Mouse (Mus musculus) embryonic facial prominence, embryonic 11.5 days (tissue): ENCODE measurements around the gene Xpnpep2. TPM values are rescaled to one million over a fixed set of nuclear protein-coding genes. Genes with fewer than 3 reads are reported as not detected.

ENCODE experiments used
- ATAC-seq: fragments of 200-750 bp; cut with Nextera tagmentation; replicated peaks from 2 replicates; pipeline ENCODE4 v1.8.0; 2017; ENCODE audit warnings: low read depth; ENCODE audit not compliant: insufficient number of reproducible peaks, low FRiP score, low TSS enrichment
- DNase-seq: peaks from one replicate; pipeline ENCODE4 v3.0.0-alpha.2; 2015; ENCODE audit warnings: low spot score
- H3K27ac ChIP-seq: fragments of 300-500 bp; sonication (generic); replicated peaks from 2 replicates; pipeline ENCODE4 v1.5.1; 2014; ENCODE audit warnings: mild to moderate bottlenecking, low read depth, low read length, control low read depth
- H3K27me3 ChIP-seq: fragments of 300-500 bp; sonication (generic); 2 replicates; pipeline ENCODE4 v1.6.1; 2014; ENCODE audit warnings: mild to moderate bottlenecking, low read length, moderate library complexity, mixed read lengths; ENCODE audit not compliant: control insufficient read depth, insufficient read depth
- H3K36me3 ChIP-seq: fragments of 300-500 bp; sonication (generic); replicated peaks from 2 replicates; pipeline ENCODE4 v1.6.1; 2014; ENCODE audit warnings: low read depth, mild to moderate bottlenecking, low read length, moderate library complexity, mixed read lengths; ENCODE audit not compliant: control insufficient read depth, insufficient read depth
- H3K4me1 ChIP-seq: fragments of 300-500 bp; sonication (generic); 2 replicates; pipeline ENCODE4 v1.6.1; 2014; ENCODE audit warnings: low read length, mixed read lengths; ENCODE audit not compliant: control insufficient read depth, insufficient read depth
- H3K4me2 ChIP-seq: fragments of 300-500 bp; sonication (generic); 2 replicates; pipeline ENCODE4 v1.6.1; 2014; ENCODE audit warnings: low read depth, mild to moderate bottlenecking, control low read depth, low read length, moderate library complexity
- H3K4me3 ChIP-seq: fragments of 300-500 bp; sonication (generic); 2 replicates; pipeline ENCODE4 v1.5.1; 2014; ENCODE audit warnings: low read depth, low read length, control low read depth
- H3K9ac ChIP-seq: fragments of 300-500 bp; sonication (generic); replicated peaks from 2 replicates; pipeline ENCODE4 v1.6.1; 2014; ENCODE audit warnings: mild to moderate bottlenecking, control low read depth, low read length
- H3K9me3 ChIP-seq: fragments of 300-500 bp; sonication (generic); replicated peaks from 2 replicates; pipeline ENCODE4 v1.6.1; 2016; ENCODE audit warnings: mild to moderate bottlenecking, low read length, inconsistent platforms, mixed read lengths; ENCODE audit not compliant: control insufficient read depth
- WGBS: fragments of 180-500 bp; shearing (Covaris S2); extraction: QIAGEN DNeasy Blood & Tissue Kit; methylation state at CpG from one replicate; pipeline ENCODE4 v1.1.7; 2014; 5-methylcytosine and 5-hydroxymethylcytosine counted together
- polyA plus RNA-seq: library from polyadenylated mRNA; unstranded; fragments of >200 nt; fragmentation: Nextera tagmentation; extraction: Ambion mirVana; gene quantifications from 2 replicates; pipeline ENCODE4 v1.2.1, GENCODE M21; 2014

Gene Xpnpep2
- 2.5 and 2.7 TPM in 2 replicates for polyA plus RNA-seq

GRCm38 (mm10) chrX:48108394-48109315 lies at the start of gene Xpnpep2:
TSS of gene Xpnpep2 (plus strand) at chrX:48108725.
- H3K9ac ChIP-seq: no peak within 1 kb of the TSS
- no peaks in the 10 kb centered on the region for H3K36me3 ChIP-seq
- peak; percentile 81 for DNase-seq
- H3K4me2 ChIP-seq: no peak within 1 kb of the TSS
- peak within 1 kb of the TSS; percentile 59 for H3K27ac ChIP-seq
- no peaks in the 10 kb centered on the region for H3K9me3 ChIP-seq
- no peak within 1 kb of the TSS for H3K4me3 ChIP-seq
- WGBS: 34% methylated on average over 6 of the region's 6 CpGs
- H3K4me1 ChIP-seq: no peaks in the 10 kb centered on the region
- no peaks in the 10 kb centered on the region for H3K27me3 ChIP-seq
- ATAC-seq: peak; percentile 86

GRCm38 (mm10) chrX:48062481-48062880 lies 46.0 kb upstream of the Xpnpep2 start:
- Histone ChIP-seq H3K27ac (no peak overlapping the region), H3K36me3 (no peaks in the 10 kb centered on the region), H3K27me3 (no peaks in the 10 kb centered on the region), H3K4me2 (no peak overlapping the region), H3K9me3 (no peaks in the 10 kb centered on the region), H3K4me1 (no peaks in the 10 kb centered on the region), H3K4me3 (no peak overlapping the region), H3K9ac (no peak overlapping the region)
- DNase-seq: no peak
- WGBS: 57% methylated on average over 4 of the region's 4 CpGs
- no peak for ATAC-seq

GRCm38 (mm10) chrX:48064166-48064853 lies 44.2 kb upstream of the Xpnpep2 start:
- 25% methylated on average over 5 of the region's 5 CpGs for WGBS
- no peaks in the 10 kb centered on the region for H3K36me3 ChIP-seq
- no peaks in the 10 kb centered on the region for H3K27me3 ChIP-seq
- no peaks in the 10 kb centered on the region for H3K4me1 ChIP-seq
- ATAC-seq: no peak
- H3K27ac ChIP-seq: no peak overlapping the region
- no peak overlapping the region for H3K4me2 ChIP-seq
- no peak overlapping the region for H3K4me3 ChIP-seq
- H3K9me3 ChIP-seq: no peaks in the 10 kb centered on the region
- H3K9ac ChIP-seq: no peak overlapping the region
- DNase-seq: no peak

GRCm38 (mm10) chrX:48066891-48067290 lies 41.6 kb upstream of the Xpnpep2 start:
- H3K9ac ChIP-seq: no peak overlapping the region
- no peak overlapping the region for H3K27ac ChIP-seq
- DNase-seq (no peak), ATAC-seq (no peak)
- H3K4me2 ChIP-seq: no peak overlapping the region
- 68% methylated on average over 3 of the region's 3 CpGs for WGBS
- H3K4me3 ChIP-seq: no peak overlapping the region
- no peaks in the 10 kb centered on the region for H3K4me1 ChIP-seq
- H3K36me3 ChIP-seq: no peaks in the 10 kb centered on the region
- H3K9me3 ChIP-seq: no peaks in the 10 kb centered on the region
- no peaks in the 10 kb centered on the region for H3K27me3 ChIP-seq

GRCm38 (mm10) chrX:48071961-48072360 lies 36.6 kb upstream of the Xpnpep2 start:
- no peaks in the 10 kb centered on the region for H3K4me1 ChIP-seq
- H3K9me3 ChIP-seq: no peaks in the 10 kb centered on the region
- no peaks in the 10 kb centered on the region for H3K36me3 ChIP-seq
- ATAC-seq (no peak), DNase-seq (no peak)
- no peak overlapping the region for H3K27ac ChIP-seq
- no peak overlapping the region for H3K4me2 ChIP-seq
- no peaks in the 10 kb centered on the region for H3K27me3 ChIP-seq
- WGBS: 26% methylated on average over 3 of the region's 3 CpGs
- H3K9ac ChIP-seq: no peak overlapping the region
- no peak overlapping the region for H3K4me3 ChIP-seq

- no peak overlapping the region for H3K27ac ChIP-seq
- H3K9ac ChIP-seq: no peak overlapping the region
- no peak for ATAC-seq
- 23% methylated on average over 5 of the region's 5 CpGs for WGBS
- no peak for DNase-seq
- H3K4me2 ChIP-seq: no peak overlapping the region
- no peaks in the 10 kb centered on the region for H3K9me3 ChIP-seq
- H3K4me3 ChIP-seq: no peak overlapping the region
- no peaks in the 10 kb centered on the region for H3K4me1 ChIP-seq
- no peaks in the 10 kb centered on the region for H3K27me3 ChIP-seq
- H3K36me3 ChIP-seq: no peaks in the 10 kb centered on the region
These were observed 36.1 kb upstream of the Xpnpep2 start for GRCm38 (mm10) chrX:48072401-48072800.

GRCm38 (mm10) chrX:48074691-48075090 lies 33.8 kb upstream of the Xpnpep2 start:
- Histone ChIP-seq H3K36me3 (no peaks in the 10 kb centered on the region), H3K9me3 (no peaks in the 10 kb centered on the region), H3K9ac (no peak overlapping the region), H3K4me1 (no peaks in the 10 kb centered on the region), H3K27me3 (no peaks in the 10 kb centered on the region), H3K27ac (no peak overlapping the region), H3K4me3 (no peak overlapping the region), H3K4me2 (no peak overlapping the region)
- DNase-seq (no peak), ATAC-seq (no peak)
- 81% methylated on average over 3 of the region's 3 CpGs for WGBS
